Mouse (Mus musculus) forebrain, postnatal 0 days (tissue): Measurements from ENCODE around the gene Tmem127. TPM values are rescaled to one million over a fixed set of nuclear protein-coding genes. Genes with fewer than 3 reads are reported as not detected.
"Not testable (repeated sequence)": the region's sequence is repeated elsewhere in the genome, so short reads cannot be mapped to it uniquely, and the experiment has no call there.

ENCODE experiments used
- ATAC-seq: fragments of 200-750 bp; cut with Nextera tagmentation; 2 replicates; pipeline ENCODE4 v1.8.0; 2017; ENCODE audit warnings: mild to moderate bottlenecking, moderate library complexity
- DNase-seq: peaks from one replicate; pipeline ENCODE4 v3.0.0-alpha.2; 2015
- H3K27ac ChIP-seq: fragments of 300-500 bp; sonication (generic); 2 replicates; pipeline ENCODE4 v1.5.1; 2014; ENCODE audit warnings: low read depth, mild to moderate bottlenecking, antibody characterized with exemption, low read length, moderate library complexity, mixed read lengths
- H3K27me3 ChIP-seq: fragments of 300-500 bp; sonication (generic); 2 replicates; pipeline ENCODE4 v1.6.1; 2014; ENCODE audit warnings: mild to moderate bottlenecking, low read length, mixed read lengths; ENCODE audit not compliant: insufficient read depth
- H3K36me3 ChIP-seq: fragments of 300-500 bp; sonication (generic); 2 replicates; pipeline ENCODE4 v1.6.1; 2014; ENCODE audit warnings: mild to moderate bottlenecking, moderate library complexity; ENCODE audit not compliant: insufficient read depth
- H3K4me1 ChIP-seq: fragments of 300-500 bp; sonication (generic); 2 replicates; pipeline ENCODE4 v1.6.1; 2014; ENCODE audit warnings: antibody characterized with exemption; ENCODE audit not compliant: insufficient read depth
- H3K4me2 ChIP-seq: fragments of 300-500 bp; sonication (generic); 2 replicates; pipeline ENCODE4 v1.6.1; 2014; ENCODE audit warnings: low read depth, mild to moderate bottlenecking, moderate library complexity
- H3K4me3 ChIP-seq: fragments of 300-500 bp; sonication (generic); 2 replicates; pipeline ENCODE4 v1.5.1; 2014; ENCODE audit warnings: low read depth, low read length, mixed read lengths
- H3K9ac ChIP-seq: fragments of 300-500 bp; sonication (generic); 2 replicates; pipeline ENCODE4 v1.6.1; 2014; ENCODE audit warnings: mild to moderate bottlenecking
- H3K9me3 ChIP-seq: fragments of 300-500 bp; sonication (generic); 2 replicates; pipeline ENCODE4 v1.6.1; 2016; ENCODE audit warnings: low read length
- CTCF ChIP-seq: sonication (generic); IDR thresholded peaks from 2 replicates; pipeline ENCODE4 v1.5.1; 2016; ENCODE audit warnings: antibody characterized with exemption, control low read depth, low read depth
- WGBS: fragments of 180-500 bp; shearing (Covaris S2); extraction: QIAGEN DNeasy Blood & Tissue Kit; methylation state at CpG from one replicate; pipeline ENCODE4 v1.1.7; 2014; 5-methylcytosine and 5-hydroxymethylcytosine counted together
- polyA plus RNA-seq: library from polyadenylated mRNA; unstranded; fragments of >200 nt; fragmentation: Nextera tagmentation; extraction: Ambion mirVana; gene quantifications from 2 replicates; pipeline ENCODE4 v1.2.1, GENCODE M21; 2015
- total RNA-seq: library from RNA; depleted of rRNA; stranded (reverse); fragments of >200 nt; gene quantifications from 2 replicates; pipeline ENCODE4 v1.2.3, GENCODE M21; 2014

Tmem127 gene
- total and polyA plus RNA-seq, 2 experiments from 2014 or later, result 74.6 to 94.4 TPM

- no peak for TF ChIP-seq CTCF
These were observed 54.2 kb downstream of the Tmem127 start for GRCm38 (mm10) chr2:127301883-127302282.

GRCm38 (mm10) chr2:127304192-127304591 is 56.5 kb downstream of the Tmem127 start:
- not testable (repeated sequence) for H3K27ac ChIP-seq, H3K9me3 ChIP-seq, H3K27me3 ChIP-seq, H3K4me2 ChIP-seq, ATAC-seq, H3K4me1 ChIP-seq, H3K4me3 ChIP-seq, DNase-seq, H3K9ac ChIP-seq
- 96% methylated on average over 4 of the region's 4 CpGs for WGBS
- peaks cover 27% of the 10 kb centered on the region for H3K36me3 ChIP-seq

More at GRCm38 (mm10) chr2:127301883-127302282, 54.2 kb downstream of the Tmem127 start:
- Histone ChIP-seq H3K27ac (no peak overlapping the region), H3K9ac (no peak overlapping the region), H3K4me1 (no peaks in the 10 kb centered on the region), H3K36me3 (peaks cover 49% of the 10 kb centered on the region), H3K4me2 (no peak overlapping the region), H3K9me3 (no peaks in the 10 kb centered on the region), H3K27me3 (no peaks in the 10 kb centered on the region), H3K4me3 (no peak overlapping the region)
- WGBS, result 90% methylated on average over 3 of the region's 3 CpGs
- DNase-seq (no peak), ATAC-seq (no peak)

GRCm38 (mm10) chr2:127304609-127305210 is 57.0 kb downstream of the Tmem127 start:
- ATAC-seq (no peak), DNase-seq (no peak)
- no peak for TF ChIP-seq CTCF
- no peak overlapping the region for H3K9ac ChIP-seq
- H3K36me3 ChIP-seq, result peaks cover 23% of the 10 kb centered on the region
- 89% methylated on average over 3 of the region's 3 CpGs for WGBS
- no peaks in the 10 kb centered on the region for H3K9me3 ChIP-seq
- no peak overlapping the region for H3K4me2 ChIP-seq
- H3K27me3 ChIP-seq, result no peaks in the 10 kb centered on the region
- H3K4me1 ChIP-seq, result no peaks in the 10 kb centered on the region
- H3K27ac ChIP-seq, result no peak overlapping the region
- H3K4me3 ChIP-seq, result no peak overlapping the region

GRCm38 (mm10) chr2:127306123-127306522 is 58.4 kb downstream of the Tmem127 start:
- no peaks in the 10 kb centered on the region for H3K9me3 ChIP-seq
- no peak for ATAC-seq
- peaks cover 8% of the 10 kb centered on the region; the same call in 1 of the 2 replicates for H3K36me3 ChIP-seq
- H3K4me3 ChIP-seq, result no peak overlapping the region
- no peaks in the 10 kb centered on the region for H3K4me1 ChIP-seq
- TF ChIP-seq CTCF, result no peak
- no peaks in the 10 kb centered on the region for H3K27me3 ChIP-seq
- DNase-seq, result no peak
- no peak overlapping the region for H3K9ac ChIP-seq
- no peak overlapping the region for H3K4me2 ChIP-seq
- H3K27ac ChIP-seq, result no peak overlapping the region

- Histone ChIP-seq H3K9me3 (no peaks in the 10 kb centered on the region), H3K27me3 (no peaks in the 10 kb centered on the region), H3K4me3 (no peak overlapping the region), H3K27ac (no peak overlapping the region), H3K36me3 (no peaks in the 10 kb centered on the region), H3K4me2 (no peak overlapping the region), H3K9ac (no peak overlapping the region), H3K4me1 (no peaks in the 10 kb centered on the region)
- WGBS, result 43% methylated on average over 3 of the region's 3 CpGs
- TF ChIP-seq CTCF, result no peak
- ATAC-seq, result no peak
- no peak for DNase-seq
These were observed 59.5 kb downstream of the Tmem127 start for GRCm38 (mm10) chr2:127307179-127307578.

GRCm38 (mm10) chr2:127308660-127309059 is 61.0 kb downstream of the Tmem127 start:
- peak; percentile 2 for DNase-seq
- no peak for ATAC-seq
- 94% methylated on average over 2 of the region's 2 CpGs for WGBS

GRCm38 (mm10) chr2:127310246-127310645 is 62.5 kb downstream of the Tmem127 start:
- Histone ChIP-seq H3K27ac (no peak overlapping the region), H3K4me1 (no peaks in the 10 kb centered on the region), H3K9me3 (no peaks in the 10 kb centered on the region), H3K4me2 (no peak overlapping the region), H3K36me3 (no peaks in the 10 kb centered on the region), H3K4me3 (no peak overlapping the region), H3K9ac (no peak overlapping the region), H3K27me3 (no peaks in the 10 kb centered on the region)
- no peak for TF ChIP-seq CTCF
- ATAC-seq, result no peak
- DNase-seq, result no peak
- WGBS, result 61% methylated on average over 2 of the region's 2 CpGs

More at GRCm38 (mm10) chr2:127308660-127309059, 61.0 kb downstream of the Tmem127 start:
- H3K9ac ChIP-seq, result no peak overlapping the region
- no peak overlapping the region for H3K27ac ChIP-seq
- H3K4me2 ChIP-seq, result no peak overlapping the region
- no peaks in the 10 kb centered on the region for H3K9me3 ChIP-seq
- TF ChIP-seq CTCF, result peak; percentile 55
- no peak overlapping the region for H3K4me3 ChIP-seq
- H3K27me3 ChIP-seq, result no peaks in the 10 kb centered on the region
- H3K4me1 ChIP-seq, result no peaks in the 10 kb centered on the region
- H3K36me3 ChIP-seq, result no peaks in the 10 kb centered on the region
